Mouse (Mus musculus) retina, postnatal 1 day (tissue): ENCODE measurements around the gene Slc16a3.

Experiments
- DNase-seq: peaks from one replicate; pipeline ENCODE4 v3.0.0-alpha.2; 2012

The Slc16a3 gene

DNA sequence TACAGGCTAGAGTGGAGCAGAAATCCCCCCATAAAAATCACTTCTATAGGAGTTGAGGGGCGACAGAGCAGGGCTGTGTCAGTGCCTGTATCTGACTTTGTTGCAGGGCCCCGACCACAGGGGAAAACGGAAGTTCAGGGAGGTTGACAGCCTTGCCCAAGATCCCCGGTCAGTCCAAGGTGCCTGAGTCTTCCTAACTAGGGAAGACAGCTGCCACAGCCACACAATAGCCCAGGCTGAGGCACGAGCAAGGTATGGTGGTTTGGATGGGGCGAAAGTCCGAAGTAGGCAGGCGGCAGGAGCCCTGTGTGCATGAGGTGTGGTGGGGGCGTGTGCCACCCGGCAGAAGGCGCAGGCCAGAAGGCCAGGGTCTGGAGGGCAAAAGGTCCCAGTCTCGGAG, at the start of gene Slc16a3:
Slc16a3 (plus strand) TSS at position 153 of the 400 bp plus-strand sequence.
- no peak for DNase-seq

GRCm38 (mm10) chr11:120900276-120901244, 47.7 kb upstream of the Slc16a3 start:
- no peak for DNase-seq

DNA sequence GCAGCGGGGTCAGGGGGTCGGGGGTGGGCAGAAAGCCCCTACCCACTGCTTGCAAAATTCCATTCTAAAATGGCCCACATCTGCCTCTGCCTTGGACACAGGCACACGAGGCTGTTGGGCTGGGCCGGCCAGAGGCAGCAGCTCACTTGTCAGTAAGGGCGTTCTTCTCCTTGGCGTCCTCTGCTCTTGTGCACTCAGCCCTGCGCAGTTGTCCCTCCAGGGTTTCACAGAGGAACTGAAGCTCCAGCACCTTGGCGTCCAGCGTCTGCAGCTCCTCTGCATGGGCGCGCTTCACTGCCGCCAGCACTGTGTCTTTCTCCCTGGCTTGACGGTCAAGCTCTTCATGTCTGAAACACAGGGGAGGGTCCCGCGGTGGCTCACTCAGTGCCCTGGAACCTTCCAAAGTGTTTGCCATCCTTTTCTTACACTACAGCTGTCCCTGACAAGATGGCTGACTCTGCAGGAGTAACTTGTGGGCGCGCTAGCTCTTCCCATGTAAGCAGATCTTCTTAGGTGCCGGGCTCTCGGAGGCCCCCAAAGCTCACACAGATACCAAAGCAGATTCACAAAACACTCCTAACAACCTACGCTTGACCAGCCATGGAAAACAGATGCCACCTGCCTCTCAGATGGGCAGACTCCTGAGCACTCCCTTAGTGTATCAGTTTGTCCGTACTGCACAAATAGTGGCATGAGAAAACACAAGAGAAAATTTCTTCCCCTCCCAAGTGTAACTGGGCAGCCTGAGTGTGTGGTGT, 46.4 kb upstream of the Slc16a3 start:
- peak; percentile 28 for DNase-seq

DNA sequence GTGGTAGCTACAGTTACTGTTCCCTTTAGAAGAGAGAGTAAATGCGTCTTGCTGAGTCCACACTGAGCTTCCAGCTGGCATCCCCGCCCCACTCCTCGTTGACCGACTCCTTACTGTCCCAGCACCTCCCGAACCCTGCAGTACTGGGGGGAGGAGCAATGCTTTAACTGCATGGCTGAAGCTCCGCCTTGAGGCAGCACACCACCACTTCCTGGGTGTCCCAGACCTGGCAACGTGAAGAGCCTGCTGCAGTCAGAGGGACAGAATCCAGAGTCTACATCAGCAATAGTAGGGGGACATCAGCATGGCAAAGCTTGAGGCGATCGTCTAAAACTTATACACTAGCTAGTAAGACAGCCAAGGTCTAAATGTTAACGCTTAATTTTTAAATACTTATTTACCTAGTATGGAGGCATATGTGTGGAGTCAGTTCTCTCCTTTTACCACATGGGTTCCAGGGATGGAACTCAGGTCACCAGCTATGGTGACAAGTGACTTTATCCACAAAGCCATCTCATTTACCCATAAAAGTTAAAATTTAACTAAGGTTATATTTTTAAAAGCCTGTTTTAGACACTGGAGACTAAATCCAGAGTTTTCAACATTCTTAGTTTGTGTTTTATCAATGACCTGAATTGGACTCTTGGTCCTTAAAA, 45.7 kb upstream of the Slc16a3 start:
- no peak for DNase-seq

DNA sequence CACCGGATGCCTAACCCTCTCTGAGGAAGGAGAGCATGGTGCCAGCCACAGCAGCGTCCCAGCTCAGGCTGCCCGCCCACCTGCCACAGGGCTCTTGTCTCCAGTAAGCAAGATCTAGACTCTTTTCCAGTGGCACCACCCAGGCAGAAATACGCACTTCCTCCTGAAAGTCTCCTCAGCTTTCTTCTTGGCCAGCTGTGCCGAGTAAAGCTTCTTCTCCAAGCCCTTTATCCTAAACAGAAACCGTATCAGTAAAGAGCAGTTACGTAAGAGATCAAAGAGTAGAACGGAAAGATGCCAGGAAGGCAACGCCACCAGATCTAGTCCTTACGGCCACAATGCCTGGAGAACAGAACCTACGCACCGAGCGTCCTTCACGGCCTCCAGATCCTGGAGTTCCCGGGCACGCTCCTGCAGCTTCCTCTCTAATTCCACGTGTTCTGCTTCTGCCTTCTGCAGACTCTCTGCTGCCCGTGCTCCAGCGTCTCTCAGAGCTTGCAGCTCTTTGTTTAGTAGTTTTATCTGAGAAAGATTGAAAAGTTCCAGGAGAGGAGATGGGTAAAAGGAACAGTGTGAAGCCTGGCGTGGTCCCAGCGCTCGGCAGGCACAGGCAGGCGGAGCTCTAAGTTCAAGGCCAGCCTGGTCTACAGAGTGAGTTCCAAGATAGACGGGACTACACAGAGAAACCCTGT, 45.0 kb upstream of the Slc16a3 start:
- DNase-seq, result no peak

DNA sequence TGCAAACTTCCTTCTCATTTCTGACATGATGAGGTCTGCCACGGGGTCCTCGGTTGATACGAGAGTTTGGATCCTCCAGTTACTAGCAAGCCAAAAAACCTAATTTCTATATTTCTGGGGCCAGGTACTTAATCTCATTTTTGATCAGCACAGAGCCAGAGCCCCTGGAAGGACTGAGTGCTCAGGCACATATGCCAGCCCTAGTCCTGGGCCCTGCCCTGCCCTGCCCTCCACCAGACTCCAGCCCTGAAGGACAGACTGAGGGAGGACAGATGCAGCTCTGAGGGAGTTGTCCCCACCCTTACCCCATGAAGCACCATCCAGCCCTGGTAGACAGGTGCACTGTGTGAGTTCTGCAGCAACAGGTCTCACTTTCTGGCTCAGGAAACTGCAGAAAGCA, 43.7 kb upstream of the Slc16a3 start:
- DNase-seq, result no peak

DNA sequence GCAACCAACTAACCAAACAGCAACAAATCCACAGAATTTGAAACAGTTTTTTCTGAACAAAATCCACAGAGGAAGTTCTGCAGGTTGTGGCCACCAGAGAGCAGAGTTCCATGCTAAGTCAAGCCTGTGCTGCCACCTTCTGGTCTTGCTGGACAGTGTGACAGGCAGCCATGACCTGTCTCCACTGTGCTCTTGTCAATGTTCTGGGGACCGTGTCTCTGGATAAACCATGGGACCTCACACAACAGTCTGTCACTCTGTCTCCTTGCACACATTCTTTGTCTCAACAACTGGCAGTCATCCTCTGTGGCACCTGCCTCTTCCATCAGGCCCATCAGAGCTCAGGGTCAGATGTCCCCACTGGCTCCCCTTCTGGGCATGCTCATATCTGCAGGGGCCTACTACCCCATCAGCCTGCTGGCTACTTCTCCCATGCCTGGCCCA, 42.8 kb upstream of the Slc16a3 start:
- DNase-seq, result peak; percentile 85

DNA sequence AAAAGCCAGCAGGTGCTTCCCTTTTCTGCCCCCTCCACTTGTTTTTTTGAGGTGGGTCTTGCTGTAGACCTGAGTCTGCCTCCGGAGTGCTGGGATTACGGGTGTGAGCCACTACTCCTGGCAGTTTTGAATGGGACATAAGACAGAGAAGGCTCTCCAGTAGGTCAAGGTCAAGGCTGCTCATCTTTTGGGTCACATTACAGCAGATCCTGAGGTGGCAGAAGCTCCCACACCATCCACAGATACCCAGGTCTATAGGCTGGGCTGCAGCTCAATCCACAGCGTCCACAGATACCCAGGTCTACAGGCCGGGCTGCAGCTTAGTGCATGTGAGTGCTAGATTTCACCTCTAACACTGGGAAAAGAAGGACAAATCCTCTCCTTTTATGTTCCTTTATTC, 34.5 kb upstream of the Slc16a3 start:
- DNase-seq, result no peak

GRCm38 (mm10) chr11:120916477-120916876, 31.8 kb upstream of the Slc16a3 start:
- DNase-seq, result no peak

DNA sequence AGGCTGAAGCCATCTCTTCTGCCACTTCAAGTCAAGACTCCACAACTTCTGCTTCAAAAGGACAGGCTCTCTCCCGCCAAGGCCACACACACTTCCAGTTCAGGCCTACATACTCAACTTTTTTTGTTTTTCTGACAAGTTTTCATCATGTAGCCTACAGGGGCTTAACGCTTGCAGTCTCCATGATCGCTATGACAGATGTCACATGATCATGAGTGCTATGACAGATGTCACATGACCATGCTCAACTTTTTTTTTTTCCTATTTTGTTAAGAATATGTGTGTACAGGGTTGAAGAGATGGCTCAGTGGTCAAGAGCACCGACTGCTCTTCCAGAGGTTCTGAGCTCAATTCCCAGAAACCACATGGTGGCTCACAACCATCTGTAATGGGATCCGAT, 30.5 kb upstream of the Slc16a3 start:
- DNase-seq, result no peak

DNA sequence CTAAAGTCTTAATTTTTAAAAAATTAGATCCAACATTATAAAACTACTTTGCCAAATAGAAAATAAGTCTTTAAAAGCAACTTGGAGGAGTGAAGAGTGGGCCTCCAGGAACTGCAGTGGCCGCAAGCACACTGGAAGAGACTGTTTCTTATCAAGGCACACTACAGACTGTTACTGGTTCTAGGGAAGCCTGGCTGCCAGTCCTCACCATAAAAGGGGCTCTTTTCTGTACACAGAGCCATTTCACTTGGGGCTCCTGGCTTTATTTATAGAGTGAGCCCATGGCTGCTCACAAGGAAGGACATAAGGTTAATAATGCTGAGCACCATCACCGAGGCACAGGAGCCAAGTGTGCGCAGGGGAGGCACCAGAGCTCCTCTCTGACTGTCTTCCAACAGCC, 25.8 kb upstream of the Slc16a3 start:
- no peak for DNase-seq

- no peak for DNase-seq
Measured at GRCm38 (mm10) chr11:120928468-120928867, 19.8 kb upstream of the Slc16a3 start.

DNA sequence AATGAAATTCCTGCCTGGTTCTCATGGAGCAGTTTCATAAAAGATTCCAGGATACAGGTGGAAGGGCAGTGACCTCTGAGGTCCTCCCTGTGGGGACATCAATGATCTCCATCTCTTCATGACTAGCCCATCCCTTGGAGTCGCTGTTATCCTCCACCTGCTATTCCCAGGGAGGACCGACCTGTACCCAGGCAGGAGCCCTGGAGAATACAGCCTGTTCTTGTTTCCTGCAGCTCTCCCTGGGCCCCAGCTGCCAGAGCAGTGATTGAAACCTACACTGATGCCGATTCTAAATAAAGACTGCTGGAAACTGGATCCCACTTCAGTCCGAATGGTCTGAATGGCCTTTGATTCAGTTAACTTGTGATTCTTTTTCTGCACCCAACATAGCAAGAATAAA, 16.8 kb upstream of the Slc16a3 start:
- no peak for DNase-seq

DNA sequence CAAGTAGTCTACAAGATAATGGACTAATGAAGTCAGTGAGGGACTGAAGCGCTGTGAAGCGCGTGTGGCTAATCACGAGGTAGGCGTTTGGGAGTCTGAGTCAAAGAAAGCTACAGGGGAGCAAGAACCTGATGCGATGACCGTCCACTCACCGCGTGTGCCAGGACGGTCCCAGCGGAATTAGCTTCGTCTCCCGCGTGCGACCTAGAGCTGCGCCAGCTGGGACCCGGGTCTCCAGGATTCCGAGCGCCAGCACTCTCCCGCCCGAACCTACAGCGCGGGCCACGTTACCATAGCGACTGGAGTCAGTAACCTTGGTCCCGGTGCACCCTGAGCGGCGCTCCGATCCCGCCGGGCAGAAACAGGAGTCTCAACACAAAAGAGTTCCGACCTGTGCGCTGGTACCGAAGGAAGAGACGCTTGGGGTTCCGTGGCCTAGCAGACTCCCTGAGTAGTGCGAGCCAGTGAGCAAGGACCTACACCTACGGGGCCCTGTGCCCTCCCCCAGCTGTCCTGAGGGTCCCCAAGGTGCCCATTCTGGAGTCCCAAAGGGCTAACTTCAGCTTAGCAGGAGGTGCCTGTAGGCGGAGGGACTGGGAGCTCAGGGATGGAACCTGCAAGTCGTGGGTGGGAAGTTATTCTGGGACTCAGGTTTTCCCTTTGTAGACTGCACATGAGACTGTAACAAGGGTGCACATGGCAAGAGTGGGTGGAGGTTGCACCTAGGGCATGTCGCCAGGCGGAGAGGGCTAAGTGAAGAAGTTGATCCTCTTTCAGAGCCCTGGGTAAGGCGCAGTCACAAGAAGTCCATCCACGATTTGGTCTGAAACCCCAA, 15.5 kb upstream of the Slc16a3 start, which contains the start of gene Ccdc57:
Ccdc57 (minus strand) TSS at position 309 of the 835 bp plus-strand sequence.
- peak; percentile 95 for DNase-seq

- no peak for DNase-seq
Measured at GRCm38 (mm10) chr11:120937976-120938375, 10.3 kb upstream of the Slc16a3 start.

- DNase-seq, result no peak
Measured at GRCm38 (mm10) chr11:120938795-120939194, 9.5 kb upstream of the Slc16a3 start.

- no peak for DNase-seq
Measured at GRCm38 (mm10) chr11:120939712-120940341, 8.5 kb upstream of the Slc16a3 start.

DNA sequence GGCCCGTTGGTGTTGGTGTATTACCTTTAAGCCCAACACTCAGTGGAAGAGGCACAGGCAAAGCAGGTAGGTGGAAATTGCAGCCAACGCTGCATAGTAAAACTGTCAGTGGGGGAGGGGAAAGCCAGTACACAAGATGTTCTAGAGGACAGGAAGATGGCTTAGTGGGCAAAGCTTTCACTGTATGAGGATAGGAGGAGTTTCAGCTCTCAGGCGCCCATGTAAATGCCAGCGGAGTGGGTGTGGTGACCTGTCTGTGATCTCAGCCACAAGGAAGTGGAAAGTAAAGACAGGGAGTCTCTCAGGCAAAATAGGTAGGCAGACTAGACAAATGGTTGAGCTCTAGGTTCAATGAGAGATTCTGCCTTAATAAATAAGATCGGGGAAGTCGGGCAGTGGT, 7.3 kb upstream of the Slc16a3 start:
- no peak for DNase-seq

DNA sequence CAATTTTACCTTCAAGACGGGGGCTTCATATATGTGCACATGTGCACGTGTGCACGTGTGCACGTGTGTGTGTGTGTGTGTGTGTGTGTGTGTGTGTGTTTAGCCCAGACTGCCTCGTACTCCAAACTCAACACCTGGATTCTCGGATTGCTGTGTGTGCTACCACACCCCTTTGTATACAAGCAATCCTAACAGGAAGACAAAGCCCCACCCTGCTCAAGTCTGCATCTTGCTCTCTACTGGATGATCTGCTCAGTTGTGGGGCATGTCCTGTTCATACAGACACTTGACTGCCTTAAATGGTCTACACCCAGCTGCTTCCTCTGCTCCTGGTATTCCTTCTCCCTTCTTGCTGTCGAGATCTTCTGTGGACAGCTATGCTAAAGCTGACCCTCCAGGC, 3.0 kb upstream of the Slc16a3 start:
- no peak for DNase-seq

GRCm38 (mm10) chr11:120945926-120946325, 2.4 kb upstream of the Slc16a3 start:
- no peak for DNase-seq
